Mouse (Mus musculus): ENCODE results near the gene Tmem252. TPM values are rescaled to one million over a fixed set of nuclear protein-coding genes. Genes with fewer than 3 reads are reported as not detected.
A peak's percentile ranks its signal among the peaks of the same experiment; 100 is the strongest.

Gene Tmem252
- polyA plus RNA-seq (2015; fragmentation: Nextera tagmentation; extraction: Ambion mirVana) = 5.8 and 5.9 TPM in 2 replicates

DNA sequence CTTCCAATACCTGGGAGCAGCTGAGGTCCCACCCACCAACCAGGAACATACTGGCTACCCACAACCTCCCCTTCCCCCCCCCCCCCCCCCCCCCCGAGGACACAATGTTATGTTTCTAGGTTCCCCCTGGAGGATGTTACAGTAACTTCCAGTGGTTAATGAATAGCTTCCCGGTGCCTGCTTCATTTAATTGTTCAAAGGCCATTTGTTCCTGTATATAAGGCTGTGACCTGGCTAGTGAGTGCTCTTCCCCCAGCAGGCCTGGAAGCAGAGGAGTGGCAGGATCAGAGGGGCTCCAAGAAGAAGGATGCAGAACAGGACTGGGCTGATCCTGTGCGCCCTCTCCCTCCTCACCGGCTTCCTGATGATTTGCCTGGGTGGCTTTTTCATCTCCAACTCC is at the start of gene Tmem252:
TSS of gene Tmem252 (plus strand) at position 247 of the 400 bp plus-strand sequence.
- ATAC-seq (replicated peaks; ENCODE audit: low FRiP score) = peak; percentile 73
- H3K4me2 ChIP-seq = peak within 1 kb of the TSS; percentile 33
- WGBS = 35% methylated on average over 4 of the region's 4 CpGs

DNA sequence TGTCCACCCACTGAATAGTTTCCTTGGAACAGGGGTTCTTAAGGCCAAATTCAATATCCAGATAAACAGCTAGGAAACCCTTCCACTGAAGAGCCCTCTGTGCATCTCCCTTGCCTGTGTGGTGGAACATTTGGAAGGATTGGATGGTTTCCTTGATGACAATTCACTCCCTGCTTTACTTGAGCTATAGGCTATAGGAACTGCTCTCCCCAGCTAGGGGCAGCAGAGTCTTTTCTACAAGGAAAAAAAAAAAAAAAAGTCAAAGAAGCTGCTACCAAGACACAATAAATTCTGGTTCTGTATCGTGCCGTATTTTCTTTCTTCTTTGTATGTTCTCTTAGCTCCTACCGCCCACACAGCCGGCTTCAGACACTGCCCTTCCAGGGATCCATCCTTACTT is 45.8 kb upstream of the Tmem252 start:
- H3K9me3 ChIP-seq (replicated peaks) = no peaks in the 10 kb centered on the region
- no peaks in the 10 kb centered on the region for H3K4me1 ChIP-seq
- ATAC-seq (replicated peaks; ENCODE audit: low FRiP score) = no peak
- no peak overlapping the region for H3K9ac ChIP-seq
- H3K27me3 ChIP-seq = no peaks in the 10 kb centered on the region; the same call in 1 of the 2 replicates
- no peak overlapping the region for H3K4me3 ChIP-seq (replicated peaks)
- H3K4me2 ChIP-seq = no peak overlapping the region
- H3K27ac ChIP-seq = no peak overlapping the region
- 48% methylated on average over 4 of the region's 4 CpGs for WGBS
- no peaks in the 10 kb centered on the region for H3K36me3 ChIP-seq

More for the DNA sequence above, at the start of gene Tmem252:
- no peaks in the 10 kb centered on the region for H3K27me3 ChIP-seq
- no peak within 1 kb of the TSS for H3K9ac ChIP-seq
- H3K36me3 ChIP-seq = no peaks in the 10 kb centered on the region
- peak within 1 kb of the TSS; percentile 26 for H3K4me3 ChIP-seq (replicated peaks)
- H3K27ac ChIP-seq = peak within 1 kb of the TSS; percentile 79
- H3K4me1 ChIP-seq = peaks cover 40% of the 10 kb centered on the region
- H3K9me3 ChIP-seq (replicated peaks) = no peaks in the 10 kb centered on the region

DNA sequence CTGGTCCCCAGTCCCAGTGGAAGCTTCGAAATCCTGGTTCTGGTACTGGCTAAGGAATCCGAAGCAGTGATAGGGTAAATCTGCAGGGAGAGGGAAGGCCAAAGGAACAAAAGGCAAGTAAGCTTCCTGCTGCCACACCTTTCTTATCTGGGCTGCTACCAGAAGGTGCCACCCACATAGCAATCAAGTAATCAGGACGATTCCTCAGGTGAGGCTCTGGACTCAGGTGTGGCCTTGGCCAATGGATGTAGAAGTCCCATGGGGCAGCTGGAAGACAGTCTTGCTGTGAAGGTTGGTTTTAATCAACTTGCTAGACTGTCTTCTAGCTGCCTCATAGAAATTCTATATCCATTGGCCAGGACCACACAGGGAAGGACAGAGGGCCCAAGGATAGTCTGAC is 40.8 kb upstream of the Tmem252 start:
- Histone ChIP-seq H3K9me3 (replicated peaks) (no peaks in the 10 kb centered on the region), H3K27ac (no peak overlapping the region), H3K36me3 (no peaks in the 10 kb centered on the region), H3K27me3 (no peaks in the 10 kb centered on the region; the same call in 1 of the 2 replicates), H3K4me1 (no peaks in the 10 kb centered on the region), H3K9ac (no peak overlapping the region), H3K4me3 (replicated peaks) (no peak overlapping the region), H3K4me2 (no peak overlapping the region)
- 87% methylated on average over 3 of the region's 3 CpGs for WGBS
- no peak for ATAC-seq (replicated peaks; ENCODE audit: low FRiP score)

DNA sequence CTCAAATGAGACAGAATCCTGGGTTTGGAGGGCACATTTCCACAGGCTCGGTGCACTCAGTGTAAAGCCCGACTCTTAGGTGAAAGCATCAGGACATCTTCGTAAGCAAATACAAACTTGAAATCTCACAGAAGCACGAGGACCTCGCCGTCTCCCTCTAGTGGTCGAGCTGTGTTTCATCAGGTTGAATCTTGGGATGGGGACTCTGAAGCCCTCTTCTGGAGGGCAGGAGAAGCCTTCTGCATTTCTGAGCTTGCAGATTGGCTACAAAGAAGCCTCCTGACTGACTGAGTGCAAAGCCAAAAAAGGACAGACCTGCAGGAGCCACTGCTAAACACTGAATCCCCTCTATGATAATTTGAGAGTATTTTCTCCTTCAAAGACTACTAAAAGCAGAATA is 39.2 kb upstream of the Tmem252 start:
- 6% methylated on average over 7 of the region's 7 CpGs for whole genome bisulfite sequencing
- ATAC-seq (replicated peaks; ENCODE audit: low FRiP score) = no peak
- H3K9me3 ChIP-seq (replicated peaks) = no peaks in the 10 kb centered on the region

DNA sequence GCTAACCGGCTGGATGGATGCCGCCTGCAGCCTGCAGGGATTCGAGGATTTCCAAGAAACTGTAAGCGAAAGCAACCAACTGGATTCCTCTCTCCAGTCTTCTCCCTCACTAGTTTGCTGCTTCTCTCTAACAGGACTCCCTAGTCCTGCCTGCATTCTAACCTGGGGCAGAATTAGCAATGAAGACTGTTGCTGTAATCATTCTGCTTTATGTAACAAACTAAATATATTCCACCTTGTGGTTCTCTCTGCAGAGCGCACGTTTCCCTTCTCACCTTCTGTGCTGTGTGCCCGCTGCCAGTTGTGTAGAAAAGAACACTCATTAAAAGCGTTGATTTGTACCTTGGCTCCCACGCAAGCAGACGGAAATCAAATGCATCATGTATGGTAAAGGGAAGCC is 37.2 kb upstream of the Tmem252 start:
- no peaks in the 10 kb centered on the region for H3K4me1 ChIP-seq
- no peak for ATAC-seq (replicated peaks; ENCODE audit: low FRiP score)
- H3K4me3 ChIP-seq (replicated peaks) = no peak overlapping the region
- H3K27me3 ChIP-seq = no peaks in the 10 kb centered on the region
- H3K9me3 ChIP-seq (replicated peaks) = no peaks in the 10 kb centered on the region
- 81% methylated on average over 10 of the region's 10 CpGs for WGBS
- H3K27ac ChIP-seq = no peak overlapping the region
- H3K36me3 ChIP-seq = no peaks in the 10 kb centered on the region
- H3K4me2 ChIP-seq = no peak overlapping the region
- H3K9ac ChIP-seq = no peak overlapping the region

More for the DNA sequence above, 39.2 kb upstream of the Tmem252 start:
- no peak overlapping the region for H3K27ac ChIP-seq
- H3K27me3 ChIP-seq = no peaks in the 10 kb centered on the region
- no peak overlapping the region for H3K4me3 ChIP-seq (replicated peaks)
- no peak overlapping the region for H3K4me2 ChIP-seq
- no peaks in the 10 kb centered on the region for H3K36me3 ChIP-seq
- no peaks in the 10 kb centered on the region for H3K4me1 ChIP-seq
- H3K9ac ChIP-seq = no peak overlapping the region

DNA sequence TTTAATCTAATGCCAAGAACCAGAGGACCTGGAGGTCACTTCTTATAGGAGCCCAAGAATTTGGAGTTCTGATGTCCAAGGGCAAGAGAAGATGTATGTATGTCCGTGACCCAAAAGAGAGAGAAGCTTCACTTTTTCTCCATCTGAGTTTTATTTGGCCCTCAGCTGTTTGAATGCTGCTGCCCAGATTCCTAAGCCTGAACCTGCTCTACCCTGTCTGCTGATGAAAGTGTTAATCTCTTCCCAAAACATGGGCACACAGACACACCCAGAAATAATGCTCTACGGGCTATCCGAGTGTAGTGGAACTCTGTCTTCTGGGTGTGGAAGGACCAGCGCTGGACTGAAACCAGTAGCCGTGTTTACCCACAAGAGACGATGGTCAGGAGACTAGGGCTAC is 35.8 kb upstream of the Tmem252 start:
- H3K9ac ChIP-seq = no peak overlapping the region
- no peaks in the 10 kb centered on the region for H3K36me3 ChIP-seq
- H3K27me3 ChIP-seq = no peaks in the 10 kb centered on the region
- ATAC-seq (replicated peaks; ENCODE audit: low FRiP score) = no peak
- H3K4me2 ChIP-seq = no peak overlapping the region
- 92% methylated on average over 6 of the region's 6 CpGs for WGBS
- no peak overlapping the region for H3K27ac ChIP-seq
- no peaks in the 10 kb centered on the region for H3K4me1 ChIP-seq
- H3K9me3 ChIP-seq (replicated peaks) = no peaks in the 10 kb centered on the region
- H3K4me3 ChIP-seq (replicated peaks) = no peak overlapping the region

DNA sequence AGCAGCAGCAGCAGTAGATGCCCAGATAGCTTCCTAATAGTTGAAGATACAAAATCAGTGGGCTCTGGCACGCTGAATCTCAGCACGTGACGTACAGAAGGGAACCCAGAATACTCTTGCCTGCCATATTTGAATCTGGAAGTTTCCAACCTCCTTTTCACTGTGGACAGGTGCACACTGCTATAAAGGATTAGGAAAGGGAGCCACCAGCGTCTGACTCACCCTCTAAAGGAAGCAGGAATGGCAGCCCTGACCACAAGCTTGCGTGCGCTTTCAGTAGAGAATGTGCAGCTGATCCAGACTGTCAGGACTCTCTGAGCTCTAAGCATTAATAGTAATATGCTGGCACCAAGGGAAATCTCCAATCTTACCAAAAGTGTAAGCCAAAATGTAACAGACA is 32.8 kb upstream of the Tmem252 start:
- Histone ChIP-seq H3K4me1 (no peaks in the 10 kb centered on the region), H3K4me2 (no peak overlapping the region), H3K9ac (no peak overlapping the region), H3K4me3 (replicated peaks) (no peak overlapping the region), H3K9me3 (replicated peaks) (no peaks in the 10 kb centered on the region), H3K27ac (no peak overlapping the region), H3K27me3 (no peaks in the 10 kb centered on the region), H3K36me3 (no peaks in the 10 kb centered on the region)
- no peak for ATAC-seq (replicated peaks; ENCODE audit: low FRiP score)
- 91% methylated on average over 6 of the region's 6 CpGs for WGBS

DNA sequence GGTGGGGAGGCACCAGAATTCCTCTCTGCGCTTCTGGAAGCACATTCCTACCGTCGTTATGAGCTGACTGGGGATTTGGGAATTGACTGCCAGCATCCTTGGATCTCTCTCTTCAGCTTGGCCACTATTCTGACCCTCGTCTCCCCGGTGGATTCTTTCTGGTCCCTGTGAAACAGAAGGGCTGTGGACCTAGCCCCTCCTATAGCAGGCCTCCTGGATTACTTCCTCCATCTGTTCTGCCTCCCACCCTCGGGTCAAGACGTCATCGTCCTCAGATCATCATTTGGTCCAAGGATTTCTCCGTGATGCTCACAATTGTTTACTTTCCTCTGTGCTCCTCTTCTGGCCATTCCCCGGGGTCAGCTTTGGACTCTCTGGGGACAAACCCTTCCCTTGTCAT is 28.8 kb upstream of the Tmem252 start:
- Histone ChIP-seq H3K27me3 (no peaks in the 10 kb centered on the region), H3K36me3 (no peaks in the 10 kb centered on the region), H3K4me1 (no peaks in the 10 kb centered on the region), H3K27ac (no peak overlapping the region), H3K9ac (no peak overlapping the region), H3K9me3 (replicated peaks) (no peaks in the 10 kb centered on the region), H3K4me2 (no peak overlapping the region), H3K4me3 (replicated peaks) (no peak overlapping the region)
- WGBS = 47% methylated on average over 10 of the region's 10 CpGs
- ATAC-seq (replicated peaks; ENCODE audit: low FRiP score) = no peak

DNA sequence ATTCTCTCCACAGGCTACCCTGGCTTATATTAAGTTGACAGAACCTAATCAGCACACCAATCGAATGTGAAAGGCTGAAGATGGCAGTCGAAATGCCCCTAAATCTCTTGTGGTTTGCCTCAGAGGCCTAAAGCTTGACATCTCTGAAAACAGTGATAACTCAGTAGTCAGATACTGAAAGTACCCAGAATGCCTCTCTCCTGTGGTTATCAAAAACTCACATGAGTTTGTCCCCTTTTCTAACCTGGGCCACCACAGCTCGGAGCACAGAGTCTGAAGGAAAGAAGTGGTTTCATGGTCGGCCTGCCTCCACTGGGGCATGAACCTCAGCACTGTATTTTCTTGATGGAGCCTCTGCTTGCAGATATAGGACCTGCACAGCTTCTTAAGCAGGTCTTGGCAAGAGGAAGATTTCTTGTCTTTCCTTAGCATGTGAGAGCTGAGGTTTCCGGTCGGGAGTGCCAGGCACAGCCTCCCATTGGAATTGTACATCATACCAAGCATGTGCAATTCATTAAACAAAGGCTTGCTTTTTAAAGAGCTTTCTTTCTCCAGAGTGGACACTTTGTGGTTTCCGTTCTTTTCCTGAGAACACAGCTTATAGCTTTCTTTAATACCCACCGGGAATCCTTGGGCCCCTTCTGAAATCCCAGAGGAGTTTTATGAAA is 27.5 kb upstream of the Tmem252 start:
- H3K36me3 ChIP-seq = no peaks in the 10 kb centered on the region
- H3K4me3 ChIP-seq (replicated peaks) = no peak overlapping the region
- WGBS = 80% methylated on average over 8 of the region's 8 CpGs
- no peak overlapping the region for H3K9ac ChIP-seq
- H3K4me1 ChIP-seq = no peaks in the 10 kb centered on the region
- ATAC-seq (replicated peaks; ENCODE audit: low FRiP score) = no peak
- H3K9me3 ChIP-seq (replicated peaks) = no peaks in the 10 kb centered on the region
- no peak overlapping the region for H3K27ac ChIP-seq
- H3K27me3 ChIP-seq = 0 out of 2 replicates have a peak, but pooled peaks cover 2% of the 10 kb centered on the region
- no peak overlapping the region for H3K4me2 ChIP-seq

DNA sequence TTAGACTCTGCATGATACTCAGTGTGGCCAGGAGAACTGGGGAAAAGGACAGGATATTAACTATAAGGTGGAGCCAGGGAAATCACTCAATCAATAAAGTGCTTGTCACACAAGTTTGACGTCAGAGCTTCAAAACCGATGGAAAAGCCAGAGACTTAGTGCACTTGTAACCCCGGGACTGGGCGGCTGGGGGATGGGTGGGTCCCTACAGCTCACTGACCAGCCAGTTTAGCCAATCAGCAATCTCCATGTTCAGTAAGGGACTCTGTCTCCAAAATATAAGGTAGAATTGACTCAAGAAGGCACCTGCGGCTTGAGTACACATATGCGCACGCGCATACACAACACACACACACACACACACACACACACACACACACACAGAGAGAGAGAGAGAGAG is 25.8 kb upstream of the Tmem252 start:
- Histone ChIP-seq H3K27ac (no peak overlapping the region), H3K9me3 (replicated peaks) (no peaks in the 10 kb centered on the region), H3K27me3 (0 out of 2 replicates have a peak, but pooled peaks cover 3% of the 10 kb centered on the region), H3K4me3 (replicated peaks) (no peak overlapping the region), H3K4me1 (peaks cover 8% of the 10 kb centered on the region), H3K36me3 (no peaks in the 10 kb centered on the region), H3K4me2 (no peak overlapping the region), H3K9ac (no peak overlapping the region)
- WGBS = 79% methylated on average over 8 of the region's 8 CpGs
- ATAC-seq (replicated peaks; ENCODE audit: low FRiP score) = no peak

DNA sequence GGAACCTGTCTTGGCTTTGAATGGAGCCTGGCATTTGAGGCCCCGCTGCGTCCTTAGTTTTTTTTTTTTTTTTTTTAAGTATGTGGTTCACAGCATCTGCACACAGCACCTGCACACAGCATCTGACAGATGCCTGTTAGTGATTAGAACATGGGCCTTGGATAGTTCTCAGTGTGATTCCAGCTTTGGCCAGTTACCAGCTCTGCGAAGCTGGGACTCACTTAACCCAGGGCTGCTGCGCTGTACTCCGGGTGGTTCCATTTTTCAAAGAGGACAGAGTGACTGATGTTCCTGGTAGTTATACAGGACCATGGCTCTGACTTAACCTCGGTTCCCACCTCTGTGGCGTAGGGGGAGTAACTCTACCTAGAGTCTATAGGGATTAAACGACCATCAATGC is 23.4 kb upstream of the Tmem252 start:
- Histone ChIP-seq H3K4me1 (peaks cover 18% of the 10 kb centered on the region), H3K9me3 (replicated peaks) (no peaks in the 10 kb centered on the region), H3K36me3 (no peaks in the 10 kb centered on the region), H3K27me3 (0 out of 2 replicates have a peak, but pooled peaks cover 3% of the 10 kb centered on the region), H3K4me2 (no peak overlapping the region), H3K27ac (no peak overlapping the region), H3K4me3 (replicated peaks) (no peak overlapping the region), H3K9ac (no peak overlapping the region)
- 57% methylated on average over 8 of the region's 8 CpGs for WGBS
- ATAC-seq (replicated peaks; ENCODE audit: low FRiP score) = no peak

DNA sequence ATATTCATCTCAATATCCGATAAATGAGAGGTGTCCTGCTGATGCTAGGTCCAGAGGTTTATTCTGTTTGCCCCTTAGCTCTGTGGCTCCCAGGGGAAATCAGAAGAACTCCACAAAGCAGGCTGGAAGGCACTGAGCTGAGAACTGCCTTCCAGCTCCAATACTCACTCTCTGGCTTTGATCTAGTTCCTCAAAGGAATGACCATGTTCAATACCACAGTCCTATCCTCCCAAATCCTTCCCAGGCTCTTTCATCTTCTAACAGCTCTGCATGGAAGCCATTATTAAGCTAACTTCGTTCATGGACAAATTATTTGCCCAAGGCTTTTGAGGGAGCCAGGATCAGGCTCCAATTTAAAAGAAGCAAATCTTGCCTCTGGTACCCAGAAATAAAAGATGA is 22.2 kb upstream of the Tmem252 start:
- H3K4me2 ChIP-seq = no peak overlapping the region
- ATAC-seq (replicated peaks; ENCODE audit: low FRiP score) = no peak
- no peak overlapping the region for H3K9ac ChIP-seq
- no peaks in the 10 kb centered on the region for H3K36me3 ChIP-seq
- H3K27me3 ChIP-seq = 0 out of 2 replicates have a peak, but pooled peaks cover 3% of the 10 kb centered on the region
- no peak overlapping the region for H3K27ac ChIP-seq
- no peaks in the 10 kb centered on the region for H3K9me3 ChIP-seq (replicated peaks)
- peaks cover 18% of the 10 kb centered on the region for H3K4me1 ChIP-seq
- H3K4me3 ChIP-seq (replicated peaks) = no peak overlapping the region
- WGBS = 40% methylated on average over 2 of the region's 2 CpGs

All from kidney, embryonic 15.5 days (tissue).